Mouse (Mus musculus) thymus, adult 2 months (tissue): ENCODE results near the gene Tyms. TPM values are rescaled to one million over a fixed set of nuclear protein-coding genes. Genes with fewer than 3 reads are reported as not detected.

Source experiments
- DNase-seq: peaks from one replicate; pipeline ENCODE4 v3.0.0; 2021
- H3K27ac ChIP-seq: fragments of 200-500 bp; 2 replicates; pipeline ENCODE4 v1.5.1; 2012; ENCODE audit warnings: low read length, control low read depth; ENCODE audit not compliant: control insufficient read depth, insufficient read depth
- H3K27me3 ChIP-seq: fragments of 200-500 bp; 2 replicates; pipeline ENCODE4 v1.6.1; 2012; ENCODE audit warnings: mild to moderate bottlenecking, low read length, moderate library complexity, mixed read lengths; ENCODE audit not compliant: control insufficient read depth, insufficient read depth
- H3K36me3 ChIP-seq: fragments of 200-500 bp; 2 replicates; pipeline ENCODE4 v1.6.1; 2012; ENCODE audit warnings: mild to moderate bottlenecking, low read length, moderate library complexity; ENCODE audit not compliant: control insufficient read depth, insufficient read depth
- H3K4me1 ChIP-seq: fragments of 200-500 bp; replicated peaks from 2 replicates; pipeline ENCODE4 v1.6.1; 2012; ENCODE audit warnings: low read length; ENCODE audit not compliant: control insufficient read depth, insufficient read depth
- H3K4me3 ChIP-seq: fragments of 200-500 bp; 2 replicates; pipeline ENCODE4 v1.5.1; 2012; ENCODE audit warnings: mild to moderate bottlenecking, low read length, control low read depth, moderate library complexity; ENCODE audit not compliant: control insufficient read depth, insufficient read depth
- CTCF ChIP-seq: fragments of 200-500 bp; IDR thresholded peaks from 2 replicates; pipeline ENCODE4 v1.5.1; 2012; ENCODE audit warnings: mild to moderate bottlenecking, control low read depth, low read length, moderate library complexity, borderline replicate concordance; ENCODE audit not compliant: control insufficient read depth, poor library complexity, insufficient read depth; ENCODE audit errors: extremely low read depth
- POLR2A ChIP-seq: fragments of 200-500 bp; IDR thresholded peaks from 2 replicates; pipeline ENCODE4 v1.6.1; 2012; ENCODE audit warnings: mild to moderate bottlenecking, low read length, control low read depth, moderate library complexity; ENCODE audit not compliant: control insufficient read depth, poor library complexity, insufficient read depth; ENCODE audit errors: extremely low read depth
- WGBS: fragments of 180-500 bp; shearing (Covaris S2); methylation state at CpG from one replicate; pipeline ENCODE4 v1.1.7; 2018; 5-methylcytosine and 5-hydroxymethylcytosine counted together
- polyA plus RNA-seq: library from polyadenylated mRNA; depleted of rRNA; stranded (reverse); fragments of >200 nt; gene quantifications from 2 replicates; pipeline ENCODE4 v1.2.3, GENCODE M21; 2012

Gene Tyms
- polyA plus RNA-seq, 1 experiment = 130 TPM

GRCm38 (mm10) chr5:30114761-30115140, 41.3 kb upstream of the Tyms start:
- H3K36me3 ChIP-seq = peaks cover 12% of the 10 kb centered on the region
- WGBS = 1% methylated on average over 28 of the region's 28 CpGs
- peaks cover 2% of the 10 kb centered on the region; the same call in 1 of the 2 replicates for H3K27me3 ChIP-seq
- H3K4me1 ChIP-seq = peaks cover 12% of the 10 kb centered on the region
- H3K27ac ChIP-seq = no peak overlapping the region
- no peak for DNase-seq
- peak overlapping the region; percentile 33 for H3K4me3 ChIP-seq
- no peak for TF ChIP-seq POLR2A
- TF ChIP-seq CTCF = no peak

GRCm38 (mm10) chr5:30113881-30114760, 40.7 kb upstream of the Tyms start:
- H3K4me3 ChIP-seq = peak overlapping the region; percentile 78
- H3K4me1 ChIP-seq = peaks cover 12% of the 10 kb centered on the region
- H3K27ac ChIP-seq = no peak overlapping the region
- DNase-seq = peak; percentile 80
- 2% methylated on average over 103 of the region's 103 CpGs for WGBS
- TF ChIP-seq POLR2A = 0 out of 2 replicates have a peak, but pooled peaks have one; percentile 26
- peak; percentile 83 for TF ChIP-seq CTCF
- H3K27me3 ChIP-seq = peaks cover 2% of the 10 kb centered on the region; the same call in 1 of the 2 replicates
- peaks cover 6% of the 10 kb centered on the region for H3K36me3 ChIP-seq

GRCm38 (mm10) chr5:30112533-30113068, 39.2 kb upstream of the Tyms start:
- H3K4me1 ChIP-seq = peaks cover 12% of the 10 kb centered on the region
- TF ChIP-seq CTCF = no peak
- no peak for TF ChIP-seq POLR2A
- no peaks in the 10 kb centered on the region for H3K36me3 ChIP-seq
- WGBS = 95% methylated on average over 3 of the region's 3 CpGs
- no peak overlapping the region for H3K27ac ChIP-seq
- DNase-seq = no peak
- H3K4me3 ChIP-seq = no peak overlapping the region
- H3K27me3 ChIP-seq = peaks cover 2% of the 10 kb centered on the region; the same call in 1 of the 2 replicates

- no peak for DNase-seq
- Histone ChIP-seq H3K27ac (no peak overlapping the region), H3K27me3 (peaks cover 2% of the 10 kb centered on the region; the same call in 1 of the 2 replicates), H3K4me3 (no peak overlapping the region), H3K36me3 (no peaks in the 10 kb centered on the region), H3K4me1 (peaks cover 12% of the 10 kb centered on the region)
- TF ChIP-seq POLR2A (no peak), CTCF (no peak)
- 74% methylated on average over 3 of the region's 3 CpGs for WGBS
Observed at GRCm38 (mm10) chr5:30111771-30112170, 38.4 kb upstream of the Tyms start.

GRCm38 (mm10) chr5:30111126-30111525, 37.7 kb upstream of the Tyms start:
- WGBS = 6% methylated on average over 18 of the region's 18 CpGs
- no peak for DNase-seq
- peaks cover 4% of the 10 kb centered on the region; the same call in 1 of the 2 replicates for H3K27me3 ChIP-seq
- no peak overlapping the region for H3K4me3 ChIP-seq
- H3K36me3 ChIP-seq = no peaks in the 10 kb centered on the region
- H3K4me1 ChIP-seq = peaks cover 12% of the 10 kb centered on the region
- H3K27ac ChIP-seq = no peak overlapping the region
- TF ChIP-seq CTCF = no peak

GRCm38 (mm10) chr5:30110371-30111060, 37.1 kb upstream of the Tyms start:
- WGBS = 57% methylated on average over 22 of the region's 22 CpGs
- TF ChIP-seq CTCF (no peak), POLR2A (no peak)
- Histone ChIP-seq H3K27ac (no peak overlapping the region), H3K27me3 (peaks cover 10% of the 10 kb centered on the region; the same call in 1 of the 2 replicates), H3K4me1 (peaks cover 12% of the 10 kb centered on the region), H3K4me3 (no peak overlapping the region), H3K36me3 (no peaks in the 10 kb centered on the region)
- no peak for DNase-seq
